Mouse (Mus musculus) ES-E14 (cell line): ENCODE results near the gene Polm.

Experiments
- CHD2 ChIP-seq: IDR thresholded peaks from 2 replicates; pipeline ENCODE4 v1.6.1; 2014; ENCODE audit warnings: mild to moderate bottlenecking, low read depth, low read length, inconsistent platforms
- MAFK ChIP-seq: IDR thresholded peaks from 2 replicates; pipeline ENCODE4 v1.6.1; 2014; ENCODE audit warnings: mild to moderate bottlenecking, low read depth, low read length, inconsistent platforms; ENCODE audit not compliant: insufficient read depth
- ZC3H11A ChIP-seq: IDR thresholded peaks from 2 replicates; pipeline ENCODE4 v1.6.1; 2012; ENCODE audit warnings: low read depth, mild to moderate bottlenecking, inconsistent platforms, low read length, borderline replicate concordance

- TF ChIP-seq MAFK (no peak), CHD2 (no peak), ZC3H11A (no peak)
Measured at GRCm38 (mm10) chr11:5835057-5835456, 2.8 kb downstream of the Polm start.
